Mouse (Mus musculus) testis, postnatal 10 days (tissue): ENCODE measurements around the gene C130073F10Rik.
"Not testable (repeated sequence)": the region's sequence is repeated elsewhere in the genome, so short reads cannot be mapped to it uniquely, and the experiment has no call there.

Experiments used
- DNase-seq: peaks from one replicate; pipeline ENCODE4 v3.0.0; 2021; ENCODE audit warnings: low spot score

C130073F10Rik gene

DNA sequence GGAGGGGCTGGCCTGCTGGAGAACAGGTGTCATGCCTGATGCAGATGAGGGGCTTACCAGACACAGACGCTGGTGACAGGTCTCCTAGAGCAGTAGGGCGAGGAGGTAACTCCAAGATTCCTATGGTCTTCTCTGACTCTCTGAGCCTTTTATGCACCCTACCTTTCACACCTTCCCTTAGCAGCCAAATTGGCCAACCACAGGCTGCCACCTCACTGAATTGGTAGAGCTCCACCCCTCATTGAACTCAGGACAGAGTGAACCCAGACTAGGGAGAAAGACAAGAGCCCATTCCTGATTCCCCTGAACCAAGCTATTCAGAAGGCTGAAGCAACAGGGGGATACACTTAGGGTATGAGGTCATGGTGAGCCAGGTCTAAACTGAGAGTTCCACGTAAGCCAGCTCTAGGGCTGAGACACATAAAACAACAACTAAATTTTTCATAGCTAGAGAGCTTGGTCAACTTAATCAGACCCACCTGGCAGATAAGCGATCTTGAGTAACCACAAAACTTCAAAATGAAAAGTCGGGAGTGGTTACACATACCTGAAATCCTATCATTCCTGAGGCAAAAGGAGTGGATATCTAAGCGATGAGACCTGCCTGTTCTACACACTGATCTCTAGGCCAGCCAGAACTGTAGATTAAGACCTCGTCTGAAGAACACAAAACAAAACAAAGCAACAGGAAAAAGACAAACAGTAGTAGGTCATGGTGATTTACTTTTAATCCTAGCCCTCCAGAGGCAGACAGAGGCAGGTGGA is at the start of gene C130073F10Rik:
Gene C130073F10Rik (minus strand): TSS at position 134 of the 765 bp plus-strand sequence.
- no peak for DNase-seq

DNA sequence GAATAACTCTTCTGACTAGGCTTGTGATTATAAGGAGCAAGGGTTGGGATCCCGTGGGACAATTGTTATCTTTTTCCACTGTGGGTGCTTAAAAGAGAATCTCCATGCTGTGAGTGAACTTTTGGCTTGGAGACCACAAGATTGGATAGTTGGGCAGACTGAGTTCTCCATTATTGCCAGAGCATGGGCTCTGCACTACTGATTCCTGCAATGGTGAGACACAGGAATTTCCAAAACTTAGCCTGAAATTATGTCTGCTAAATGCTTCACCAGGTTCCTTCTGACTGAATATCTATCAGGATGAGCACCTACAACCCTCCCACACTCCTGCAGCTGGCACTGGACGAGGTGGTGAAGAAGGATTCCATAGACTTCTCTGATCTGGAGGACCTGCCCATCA is 46.5 kb upstream of the C130073F10Rik start, which contains the start of gene Gm12794:
Gene Gm12794 (plus strand): TSS at position 301 of the 400 bp plus-strand sequence.
- not testable (repeated sequence) for DNase-seq

- DNase-seq: not testable (repeated sequence)
Measured at GRCm38 (mm10) chr4:101908821-101909220, 15.2 kb upstream of the C130073F10Rik start, which contains the start of gene Gm12800. Gm12800 (plus strand) TSS chr4:101909121.

DNA sequence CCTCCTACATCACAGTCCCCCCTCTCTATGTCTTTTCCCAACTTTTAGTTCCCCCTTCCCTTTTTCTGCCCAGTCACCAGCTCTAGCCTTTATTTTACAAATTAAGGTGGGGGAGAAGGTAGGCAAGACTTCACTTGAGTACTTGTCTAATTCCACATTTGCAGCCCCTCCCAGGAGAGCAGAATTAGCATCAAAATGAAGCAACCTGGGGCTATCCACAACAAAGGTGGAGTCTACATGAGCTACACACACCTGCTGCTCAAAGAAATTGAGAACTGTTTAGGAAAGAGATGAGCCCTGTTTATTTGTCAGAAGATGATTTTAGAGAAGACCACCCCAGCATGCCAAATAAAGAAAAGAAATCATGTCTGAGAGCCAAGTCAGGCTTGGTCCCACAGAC is 4.2 kb downstream of the C130073F10Rik start:
- no peak for DNase-seq

DNA sequence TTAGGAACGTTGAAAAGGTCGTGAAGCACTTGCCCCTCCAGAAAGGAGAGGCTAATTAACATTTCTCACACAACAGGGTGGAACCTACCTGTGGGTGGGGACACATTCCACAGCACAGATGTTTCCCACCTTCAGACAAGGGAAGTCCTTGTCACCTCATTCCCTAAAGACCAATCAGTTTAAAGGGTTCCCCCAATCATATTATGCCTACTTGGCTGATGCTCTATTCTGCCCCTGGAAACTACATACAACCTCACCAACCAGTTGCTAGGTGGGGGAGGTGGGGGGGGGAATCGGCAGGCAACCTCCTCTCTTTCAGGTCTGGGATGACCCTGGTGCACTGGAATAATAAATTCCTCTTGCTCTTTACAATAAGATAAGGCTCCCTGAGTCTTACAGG is 9.9 kb downstream of the C130073F10Rik start:
- DNase-seq: no peak

- not testable (repeated sequence) for DNase-seq
Measured at GRCm38 (mm10) chr4:101875687-101876086, 17.9 kb downstream of the C130073F10Rik start.

DNA sequence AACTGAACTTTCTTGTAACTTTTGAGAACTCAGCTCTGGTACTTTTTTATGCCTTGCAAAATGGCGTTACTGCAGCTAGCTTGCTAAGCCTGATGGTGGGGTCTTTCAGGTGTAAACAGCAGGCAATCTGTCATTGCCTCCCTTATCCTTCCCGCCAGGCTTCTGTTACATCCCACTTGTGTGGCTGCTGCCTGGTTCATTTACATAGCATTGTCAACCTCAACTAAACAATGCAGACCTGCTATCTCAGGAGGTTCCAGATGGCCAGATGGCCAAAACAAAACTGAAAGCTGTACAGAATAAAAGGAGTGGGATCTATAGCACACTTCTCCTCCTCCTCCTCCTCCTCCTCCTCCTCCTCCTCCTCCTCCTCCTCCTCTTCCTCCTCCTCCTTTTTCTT is 21.6 kb downstream of the C130073F10Rik start:
- DNase-seq: not testable (repeated sequence)

GRCm38 (mm10) chr4:101862289-101862688 is 31.3 kb downstream of the C130073F10Rik start:
- DNase-seq: no peak

- DNase-seq: no peak
Measured at GRCm38 (mm10) chr4:101860873-101861272, 32.7 kb downstream of the C130073F10Rik start.

GRCm38 (mm10) chr4:101850908-101851307 is 42.7 kb downstream of the C130073F10Rik start:
- DNase-seq: no peak

DNA sequence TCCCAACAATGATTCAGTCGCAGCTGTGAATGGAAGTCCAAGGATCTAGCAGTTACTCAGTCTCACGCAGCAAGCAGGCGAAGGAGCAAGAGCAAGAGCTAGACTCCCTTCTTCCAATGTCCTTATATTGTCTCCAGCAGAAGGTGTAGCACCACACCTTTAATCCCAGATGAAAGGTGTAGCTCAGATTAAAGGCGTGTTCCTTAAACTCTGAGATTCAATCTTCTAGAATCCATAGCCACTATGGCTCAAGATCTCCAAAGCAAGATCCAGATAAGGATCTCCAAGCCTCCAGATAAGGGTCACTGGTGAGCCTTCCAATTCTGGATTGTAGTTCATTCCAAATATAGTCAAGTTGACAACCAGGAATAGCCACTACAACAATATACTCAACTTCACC is 49.7 kb downstream of the C130073F10Rik start, which contains the start of gene B020004J07Rik:
Gene B020004J07Rik (minus strand): TSS at position 101 of the 400 bp plus-strand sequence.
- DNase-seq: not testable (repeated sequence)
